Mouse (Mus musculus): ENCODE data around the gene Zfp606. TPM values are rescaled to one million over a fixed set of nuclear protein-coding genes. Genes with fewer than 3 reads are reported as not detected.

The Zfp606 gene
- total and polyA plus RNA-seq, 3 experiments: 2.3 to 30.6 (median 17.4) TPM

DNA sequence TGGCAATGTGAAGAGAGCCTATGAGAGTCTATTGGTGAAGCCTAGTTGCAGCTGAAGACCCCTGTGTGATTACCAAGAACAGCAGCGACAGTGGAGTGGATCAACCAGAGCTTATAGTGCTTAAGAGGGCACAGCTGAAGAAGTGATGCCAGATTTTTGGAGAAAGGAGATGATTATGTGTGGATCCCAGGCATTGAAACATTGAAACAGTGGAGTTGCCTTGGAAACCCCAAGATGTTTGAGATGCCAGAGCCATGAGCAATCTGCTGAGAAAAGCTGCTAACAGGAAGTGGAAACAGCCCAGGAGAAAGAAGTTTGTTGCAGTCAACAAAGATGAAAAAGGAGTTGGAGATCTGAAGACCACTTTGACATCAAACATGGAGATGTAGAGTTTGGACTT, 32.8 kb downstream of the Zfp606 start:
- H3K4me3 ChIP-seq (ENCODE audit: low read depth, low read length): no peak overlapping the region
- H3K36me3 ChIP-seq (replicated peaks): no peaks in the 10 kb centered on the region
- no peaks in the 10 kb centered on the region for H3K27me3 ChIP-seq (ENCODE audit: insufficient read depth, low read length)
- no peaks in the 10 kb centered on the region for H3K9me3 ChIP-seq (replicated peaks)
- no peak for DNase-seq (ENCODE audit: low spot score)
- no peak for ATAC-seq (ENCODE audit: extremely low read depth, insufficient number of reproducible peaks, low FRiP score, poor library complexity, severe bottlenecking)
- H3K4me1 ChIP-seq (ENCODE audit: insufficient read depth, low read depth, low read length): no peaks in the 10 kb centered on the region
- no peak for TF ChIP-seq POLR2AphosphoS5 (IDR thresholded peaks at IDR 0.05; ENCODE audit: insufficient replicate concordance, low read depth, low read length)
- no peak for TF ChIP-seq CTCF (IDR thresholded peaks at IDR 0.05; ENCODE audit: low read depth, low read length)
- no peak for TF ChIP-seq GATA2 (IDR thresholded peaks at IDR 0.05; ENCODE audit: borderline replicate concordance, low read depth, low read length)

GRCm38 (mm10) chr7:12512217-12512616, 34.1 kb downstream of the Zfp606 start, which contains the start of gene 2900092C05Rik:
Gene 2900092C05Rik (plus strand): TSS chr7:12512517.
- Histone ChIP-seq H3K4me3 (ENCODE audit: low read depth, low read length) (no peak within 1 kb of the TSS), H3K36me3 (replicated peaks) (no peaks in the 10 kb centered on the region), H3K9me3 (replicated peaks) (no peaks in the 10 kb centered on the region), H3K27me3 (ENCODE audit: insufficient read depth, low read length) (no peaks in the 10 kb centered on the region), H3K4me1 (ENCODE audit: insufficient read depth, low read depth, low read length) (no peaks in the 10 kb centered on the region)
- DNase-seq (ENCODE audit: low spot score) (no peak), ATAC-seq (ENCODE audit: extremely low read depth, insufficient number of reproducible peaks, low FRiP score, poor library complexity, severe bottlenecking) (no peak)
- TF ChIP-seq GATA1 (IDR thresholded peaks at IDR 0.05; ENCODE audit: borderline replicate concordance, low read length) (no peak), TAL1 (conservative IDR thresholded peaks at IDR 0.05; ENCODE audit: low read depth, low read length) (no peak), POLR2AphosphoS5 (IDR thresholded peaks at IDR 0.05; ENCODE audit: insufficient replicate concordance, low read depth, low read length) (no peak), CTCF (IDR thresholded peaks at IDR 0.05; ENCODE audit: low read depth, low read length) (no peak), GATA2 (IDR thresholded peaks at IDR 0.05; ENCODE audit: borderline replicate concordance, low read depth, low read length) (no peak)

Other genes starting within 250 kb of the Zfp606 start
- not detected in 2 replicates for gene Vmn1r81, start 210.0 kb upstream of the Zfp606 start, total RNA-seq (2014; fragmentation: Nextera tagmentation)
- gene Vmn1r81, start 210.0 kb upstream of the Zfp606 start, total RNA-seq (2017): 0.06 and 0.16 TPM in 2 replicates
- under 0.01 TPM in 1 of 2 replicates, not detected in the other for gene Vmn1r81, start 210.0 kb upstream of the Zfp606 start, polyA plus RNA-seq (2012)
- not detected in 2 replicates for gene Vmn1r82, start 177.9 kb upstream of the Zfp606 start, total RNA-seq (2014; fragmentation: Nextera tagmentation)
- gene Vmn1r82, start 177.9 kb upstream of the Zfp606 start, total RNA-seq (2017): 0.06 and 0.11 TPM in 2 replicates
- not detected in 2 replicates for gene Vmn1r82, start 177.9 kb upstream of the Zfp606 start, polyA plus RNA-seq (2012)
- not detected in 2 replicates for gene Vmn1r83, start 148.8 kb upstream of the Zfp606 start, total RNA-seq (2014; fragmentation: Nextera tagmentation)
- 0.22 TPM in 1 of 2 replicates, not detected in the other for gene Vmn1r83, start 148.8 kb upstream of the Zfp606 start, total RNA-seq (2017)
- gene Vmn1r83, start 148.8 kb upstream of the Zfp606 start, polyA plus RNA-seq (2012): not detected in 2 replicates
- not detected in 2 replicates for gene Vmn1r84, start 109.0 kb upstream of the Zfp606 start, total RNA-seq (2014; fragmentation: Nextera tagmentation)
- gene Vmn1r84, start 109.0 kb upstream of the Zfp606 start, total RNA-seq (2017): 0.16 TPM in 1 of 2 replicates, not detected in the other
- gene Vmn1r84, start 109.0 kb upstream of the Zfp606 start, polyA plus RNA-seq (2012): not detected in 2 replicates
- 1.7 and 3.5 TPM in 2 replicates for gene Zfp551, start 55.5 kb upstream of the Zfp606 start, total RNA-seq (2014; fragmentation: Nextera tagmentation)
- 3.2 and 3.8 TPM in 2 replicates for gene Zfp551, start 55.5 kb upstream of the Zfp606 start, total RNA-seq (2017)
- 0.07 and 0.13 TPM in 2 replicates for gene Zfp551, start 55.5 kb upstream of the Zfp606 start, polyA plus RNA-seq (2012)
- gene 2900092C05Rik, start 34.2 kb downstream of the Zfp606 start, total RNA-seq (2014; fragmentation: Nextera tagmentation): not detected in 2 replicates
- gene 2900092C05Rik, start 34.2 kb downstream of the Zfp606 start, total RNA-seq (2017): not detected in 2 replicates
- gene 2900092C05Rik, start 34.2 kb downstream of the Zfp606 start, polyA plus RNA-seq (2012): not detected in 2 replicates
- gene Vmn2r53, start 130.5 kb downstream of the Zfp606 start, total RNA-seq (2014; fragmentation: Nextera tagmentation): 0.08 TPM in 1 of 2 replicates, not detected in the other
- 0.12 and 0.22 TPM in 2 replicates for gene Vmn2r53, start 130.5 kb downstream of the Zfp606 start, total RNA-seq (2017)
- under 0.01 TPM in 1 of 2 replicates, not detected in the other for gene Vmn2r53, start 130.5 kb downstream of the Zfp606 start, polyA plus RNA-seq (2012)
- not detected in 2 replicates for gene Vmn2r54, start 162.0 kb downstream of the Zfp606 start, total RNA-seq (2014; fragmentation: Nextera tagmentation)
- gene Vmn2r54, start 162.0 kb downstream of the Zfp606 start, total RNA-seq (2017): 0.05 TPM in 1 of 2 replicates, not detected in the other
- gene Vmn2r54, start 162.0 kb downstream of the Zfp606 start, polyA plus RNA-seq (2012): not detected in 2 replicates
- not detected in 2 replicates for gene Vmn2r55, start 206.7 kb downstream of the Zfp606 start, total RNA-seq (2014; fragmentation: Nextera tagmentation)
- gene Vmn2r55, start 206.7 kb downstream of the Zfp606 start, total RNA-seq (2017): 0.06 TPM in 1 of 2 replicates, not detected in the other
- not detected in 2 replicates for gene Vmn2r55, start 206.7 kb downstream of the Zfp606 start, polyA plus RNA-seq (2012)

All from G1E (cell line).